Mouse (Mus musculus) heart, adult 8-10 months (tissue): ENCODE measurements around the gene Cd84. TPM values are rescaled to one million over a fixed set of nuclear protein-coding genes. Genes with fewer than 3 reads are reported as not detected.
"Not testable (repeated sequence)": the region's sequence is repeated elsewhere in the genome, so short reads cannot be mapped to it uniquely, and the experiment has no call there.

Experiments used
- DNase-seq: peaks from one replicate; pipeline ENCODE4 v3.0.0; 2022; ENCODE audit warnings: low spot score
- total RNA-seq, 4 experiments: library from RNA; stranded (reverse); gene quantifications; 2 replicates each; pipeline ENCODE4 v1.2.4; 2022

Gene Cd84
- 1 to 10 TPM; 1.3 to 3.4 (median 2.5) TPM for total RNA-seq

DNA sequence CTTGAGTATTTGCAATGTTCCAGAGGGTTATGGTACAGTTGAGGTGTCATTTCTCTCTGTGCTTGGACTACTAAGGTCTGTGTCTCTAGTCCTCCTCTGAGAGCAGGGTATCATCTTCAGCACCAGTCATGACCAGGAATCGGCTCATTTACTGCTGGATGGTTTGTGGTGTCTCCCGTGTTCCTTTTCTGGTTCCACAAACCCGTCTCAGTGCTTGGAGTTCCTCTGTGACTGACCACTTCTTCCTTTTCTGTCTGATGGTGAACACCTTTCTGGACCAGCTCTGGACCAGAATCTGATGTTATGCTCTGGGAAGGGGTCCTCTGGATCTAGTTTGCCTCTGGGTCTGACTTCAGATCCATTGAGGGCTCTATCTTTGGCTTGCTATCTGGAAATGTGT, at the start of gene Cd84:
Cd84 (plus strand) TSS at position 210 of the 400 bp plus-strand sequence.
- DNase-seq, result no peak

DNA sequence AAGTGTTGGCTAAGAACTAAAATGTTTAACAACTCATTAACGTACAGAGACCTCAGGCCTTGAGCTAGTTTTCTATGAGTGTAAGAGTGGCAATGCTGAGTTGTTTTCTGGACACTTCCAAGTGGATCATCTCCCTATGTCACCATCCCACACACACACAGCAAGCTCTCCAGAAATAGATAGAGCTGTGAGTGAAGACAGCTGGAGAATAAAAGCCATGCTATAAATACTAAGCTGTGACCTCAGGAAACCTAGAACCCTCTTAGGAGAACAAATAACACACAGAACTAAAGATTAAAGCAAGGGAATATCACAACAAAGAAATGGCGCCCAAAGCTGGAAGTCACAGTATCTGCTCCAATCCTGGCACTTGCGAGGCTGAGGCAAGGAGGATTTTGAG, 48.0 kb upstream of the Cd84 start:
- no peak for DNase-seq

DNA sequence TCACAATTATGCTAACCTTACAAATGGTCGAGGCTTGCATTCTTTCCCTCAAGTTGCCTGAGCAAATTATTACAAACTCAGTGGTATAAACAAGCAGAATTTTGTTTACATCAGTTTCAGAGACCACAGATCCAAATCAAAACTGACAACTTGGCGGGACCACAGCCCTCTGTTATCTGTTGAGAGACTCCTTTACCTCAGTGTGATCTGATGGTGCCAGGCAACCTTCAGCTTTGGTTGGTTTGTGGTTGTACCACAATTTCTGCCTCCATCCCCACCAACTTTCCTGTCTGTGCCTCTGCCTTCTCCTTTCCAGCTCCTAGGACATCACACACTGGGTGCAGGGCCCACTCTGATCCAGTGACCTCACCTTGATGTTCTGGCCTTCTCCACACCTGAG, 43.3 kb upstream of the Cd84 start:
- DNase-seq, result no peak

DNA sequence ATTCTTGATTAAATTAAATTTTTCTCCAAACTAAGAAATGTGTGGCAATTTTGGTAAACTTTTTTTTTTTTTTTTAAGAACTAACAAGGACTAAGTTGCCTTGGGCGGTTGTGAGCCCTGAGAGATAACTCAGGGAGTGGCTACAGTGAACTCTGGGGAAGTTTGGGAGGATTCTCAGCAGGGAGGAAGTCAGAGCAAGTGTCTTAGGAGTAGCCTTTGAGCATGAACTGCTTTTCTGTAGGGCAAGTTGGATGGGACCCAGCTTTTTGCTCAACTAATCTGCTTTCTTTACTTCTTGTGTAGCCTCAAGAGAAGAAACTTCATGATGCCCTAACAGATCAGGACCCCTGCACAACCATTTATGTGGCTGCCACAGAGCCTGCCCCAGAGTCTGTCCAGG, 41.7 kb upstream of the Cd84 start:
- DNase-seq, result no peak

DNA sequence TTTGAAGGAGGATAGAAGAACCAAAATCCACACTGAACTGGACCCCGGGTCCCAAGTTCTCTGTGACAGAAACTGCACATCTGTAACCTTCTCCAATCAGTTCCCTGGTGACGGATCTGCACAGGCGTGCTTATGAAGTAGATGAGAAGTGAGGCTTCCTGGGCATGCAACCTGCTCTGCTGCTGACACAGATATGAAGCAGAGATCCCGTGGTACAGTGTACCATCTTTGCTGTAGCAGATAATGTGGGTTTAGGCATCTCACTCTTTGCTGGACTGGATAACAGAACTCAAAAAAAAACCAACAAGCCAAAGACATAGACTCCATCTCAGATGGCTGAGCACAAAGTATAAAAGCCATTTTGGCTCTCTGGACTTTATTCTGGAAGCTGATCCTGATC, 39.8 kb upstream of the Cd84 start:
- DNase-seq, result no peak

DNA sequence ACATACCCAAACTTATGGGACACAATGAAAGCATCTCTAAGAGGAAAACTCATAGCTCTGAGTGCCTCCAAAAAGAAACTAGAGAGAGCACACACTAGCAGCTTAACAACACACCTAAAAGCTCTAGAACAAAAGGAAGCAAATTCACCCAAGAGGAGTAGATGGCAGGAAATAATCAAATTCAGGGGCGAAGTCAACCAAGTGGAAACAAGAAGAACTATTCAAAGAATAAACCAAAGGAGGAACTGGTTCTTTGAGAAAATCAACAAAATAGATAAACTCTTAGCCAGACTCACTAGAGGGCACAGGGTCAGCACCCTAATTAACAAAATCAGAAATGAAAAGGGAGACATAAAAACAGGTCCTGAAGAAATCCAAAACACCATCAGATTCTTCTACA, 28.4 kb upstream of the Cd84 start:
- DNase-seq, result not testable (repeated sequence)

DNA sequence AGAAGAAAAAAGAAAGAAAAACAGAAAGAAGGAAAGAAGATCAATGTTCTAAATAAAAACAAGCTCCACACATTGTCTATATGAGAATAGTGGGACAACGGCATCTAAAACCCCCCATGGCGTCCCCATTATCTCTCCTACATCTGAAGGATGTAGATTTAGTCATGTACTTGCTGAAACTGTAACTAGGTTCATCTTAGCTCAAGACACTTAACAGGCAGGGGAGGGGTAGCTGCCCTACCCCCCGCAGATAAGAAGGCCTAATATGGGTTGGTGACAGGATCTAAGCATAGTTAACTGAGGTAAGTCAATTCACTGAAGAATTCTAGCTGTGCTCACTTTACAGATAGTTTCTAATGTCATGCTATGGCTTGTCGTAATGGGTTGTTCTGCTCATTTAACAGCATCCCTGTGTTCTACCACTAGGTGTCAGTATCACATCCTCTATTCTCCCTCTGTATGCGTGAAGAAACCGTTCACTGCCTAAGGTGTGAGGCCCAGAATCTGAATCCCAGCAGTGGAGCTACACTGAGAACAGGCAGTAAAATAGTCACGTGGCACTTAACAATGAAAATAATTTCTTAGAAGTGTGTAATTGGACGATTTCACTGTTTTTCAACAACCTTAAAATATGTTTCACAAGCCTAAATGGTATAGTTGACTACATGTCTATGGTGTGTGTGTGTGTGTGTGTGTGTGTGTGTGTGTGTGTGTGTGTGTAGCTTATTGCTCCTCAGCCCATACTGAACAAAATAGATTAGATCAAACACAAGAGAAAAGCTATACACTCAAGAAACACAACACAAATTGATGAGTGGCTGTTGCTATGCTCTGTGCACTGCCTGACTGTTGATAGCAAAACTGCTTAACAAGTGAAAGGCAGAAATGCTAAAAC, 23.7 kb upstream of the Cd84 start:
- DNase-seq, result peak; percentile 29

DNA sequence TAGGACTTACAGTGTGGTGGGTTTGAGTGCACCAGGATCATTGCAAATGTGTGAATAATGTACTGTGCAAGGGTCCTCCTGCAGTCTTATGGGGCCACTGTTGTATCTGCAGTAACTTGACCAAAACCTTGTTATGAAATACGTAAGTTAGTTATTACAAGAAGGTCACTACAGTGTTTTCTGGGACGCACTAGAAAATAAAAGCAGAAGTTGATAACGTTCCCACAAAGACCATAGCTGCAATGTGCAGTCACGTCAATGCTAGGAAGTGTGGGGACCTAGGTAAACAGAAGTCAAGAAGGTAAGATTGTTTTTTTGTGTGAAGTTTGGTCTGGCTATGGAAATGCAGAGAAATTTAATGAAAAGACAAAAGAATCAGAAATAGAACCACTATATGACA, 22.5 kb upstream of the Cd84 start:
- DNase-seq, result no peak

DNA sequence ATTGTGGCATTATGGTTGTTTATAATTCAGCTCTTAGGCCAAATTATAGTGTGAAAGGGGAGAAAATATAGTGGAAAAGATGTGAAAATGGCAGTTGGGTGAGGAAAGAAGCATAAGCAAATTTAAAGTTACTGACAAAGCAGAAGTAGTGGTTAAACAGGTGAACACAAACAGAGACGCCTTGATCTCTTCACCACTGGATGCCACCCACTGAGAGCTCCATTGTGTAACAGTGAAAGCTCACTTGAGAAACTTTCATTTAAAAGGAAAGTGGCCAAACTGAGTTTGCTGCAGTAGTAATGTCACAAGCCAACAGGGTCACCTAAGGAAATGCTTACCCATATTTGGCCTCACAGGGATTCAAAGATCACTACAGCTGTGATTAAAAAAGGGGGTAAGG, 18.2 kb upstream of the Cd84 start:
- no peak for DNase-seq

DNA sequence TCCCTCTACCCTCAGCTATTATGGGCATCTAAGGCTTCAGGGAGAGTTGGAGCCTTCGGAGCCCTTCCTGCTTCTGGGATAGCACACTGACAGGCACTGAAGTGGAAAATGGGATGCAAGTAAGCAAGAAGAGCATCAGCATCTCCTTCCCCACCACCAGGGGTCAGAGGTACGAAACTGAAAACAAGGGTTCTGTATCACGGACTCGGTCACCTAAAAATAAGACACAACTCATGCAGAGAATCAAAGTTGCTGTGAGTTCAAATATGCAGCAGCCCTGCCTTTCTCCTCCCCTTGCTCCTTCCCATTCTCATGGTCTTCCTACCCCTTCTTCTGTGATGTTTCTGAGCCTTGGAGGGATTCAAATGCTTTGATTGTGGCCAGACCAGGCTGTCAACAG, 14.0 kb upstream of the Cd84 start:
- no peak for DNase-seq

DNA sequence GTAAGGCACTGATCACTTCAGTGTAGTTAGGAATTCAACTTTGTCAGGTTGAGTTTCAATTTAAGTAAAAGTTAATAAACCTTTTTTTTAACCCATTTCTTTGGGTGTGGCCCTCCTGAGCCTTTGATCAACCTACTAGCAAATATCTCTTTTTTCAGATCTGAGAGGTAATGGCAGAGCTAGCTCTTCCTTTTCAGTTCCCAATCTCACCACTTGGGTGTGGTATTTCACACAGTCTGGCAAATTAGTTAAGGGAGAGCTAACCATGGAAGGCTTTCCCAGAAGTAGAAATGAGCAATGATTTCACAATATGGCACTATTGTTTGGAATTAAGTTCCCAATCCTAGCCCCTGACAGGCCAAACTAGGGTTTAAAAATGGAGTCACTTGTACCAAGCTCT, 13.3 kb upstream of the Cd84 start:
- DNase-seq, result peak; percentile 11

DNA sequence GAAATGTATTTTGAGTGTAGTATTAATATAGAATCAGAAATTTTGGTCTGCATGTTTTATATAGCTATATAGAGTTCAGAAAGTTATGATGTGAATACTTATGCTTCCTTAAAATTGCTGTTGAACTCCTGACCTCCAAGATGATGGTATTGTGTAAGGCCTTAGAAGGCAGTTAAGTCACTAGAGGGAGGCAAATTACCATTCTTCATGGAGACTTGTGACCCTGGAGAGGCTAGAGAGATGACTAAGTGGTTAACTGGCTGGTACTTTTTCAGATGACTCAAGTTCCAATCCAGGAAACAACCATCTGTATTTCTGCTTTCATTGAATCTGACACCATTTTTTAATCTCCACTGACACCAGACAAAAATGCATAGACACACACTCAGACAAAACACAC, 11.8 kb upstream of the Cd84 start:
- no peak for DNase-seq

DNA sequence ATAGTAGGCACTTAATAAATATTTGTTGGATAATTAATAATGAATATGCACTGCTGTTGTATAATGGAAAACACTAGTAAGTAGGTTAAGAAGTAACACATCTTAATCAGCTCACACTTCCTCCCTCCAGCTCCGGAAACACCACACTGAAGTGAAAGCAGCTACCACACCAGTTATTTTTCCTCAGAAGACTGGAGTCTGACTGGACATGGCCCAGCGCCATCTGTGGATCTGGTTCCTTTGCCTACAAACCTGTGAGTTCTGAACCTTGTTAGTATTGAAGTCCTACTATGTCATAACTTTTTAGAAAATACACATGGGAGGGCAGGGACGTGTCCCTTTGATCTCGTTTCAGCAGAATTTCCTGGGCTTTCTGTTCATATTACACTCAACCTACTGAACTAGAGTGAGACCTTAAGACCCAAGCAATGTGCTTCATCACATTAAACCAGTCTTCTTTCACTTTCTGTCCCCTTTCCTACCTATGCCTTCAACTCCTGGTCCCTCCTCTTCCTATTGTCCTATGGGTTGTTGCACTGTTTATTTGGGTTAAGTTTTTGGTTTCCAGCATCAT, 1.0 kb downstream of the Cd84 start:
- peak; percentile 11 for DNase-seq

DNA sequence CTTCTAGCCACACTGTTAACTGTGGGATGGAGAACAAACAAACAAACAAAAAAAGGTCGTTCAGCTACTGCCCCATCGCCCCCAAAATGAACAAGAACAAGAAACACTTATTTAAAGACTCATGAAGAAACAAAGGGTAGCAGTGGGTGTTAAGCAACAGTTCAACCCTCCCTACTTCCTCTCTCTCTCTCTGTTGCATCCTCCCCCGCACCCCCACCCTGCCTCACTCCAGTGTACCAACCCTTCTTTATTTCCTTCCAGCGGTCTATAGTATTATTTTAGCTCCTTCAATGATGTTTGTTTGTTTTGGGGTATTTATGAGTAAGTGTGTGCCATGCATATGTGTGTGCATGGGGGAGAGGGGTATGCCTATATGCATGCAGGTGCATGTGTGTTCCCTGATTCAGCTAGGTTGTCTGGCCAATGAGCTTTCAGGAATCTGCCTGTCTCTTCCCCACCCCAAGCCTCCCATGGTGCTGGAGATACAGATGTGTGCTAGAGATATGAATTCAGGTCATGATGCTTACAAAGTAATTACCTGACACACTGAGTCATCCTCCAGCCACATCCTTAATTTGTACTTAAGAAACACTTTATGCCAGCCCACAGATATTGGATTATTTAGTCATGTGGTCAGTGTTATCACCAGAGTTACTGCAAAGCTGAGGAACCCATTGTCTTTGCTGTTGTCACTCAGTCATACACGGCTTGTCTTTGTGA, 5.7 kb downstream of the Cd84 start:
- DNase-seq, result no peak

DNA sequence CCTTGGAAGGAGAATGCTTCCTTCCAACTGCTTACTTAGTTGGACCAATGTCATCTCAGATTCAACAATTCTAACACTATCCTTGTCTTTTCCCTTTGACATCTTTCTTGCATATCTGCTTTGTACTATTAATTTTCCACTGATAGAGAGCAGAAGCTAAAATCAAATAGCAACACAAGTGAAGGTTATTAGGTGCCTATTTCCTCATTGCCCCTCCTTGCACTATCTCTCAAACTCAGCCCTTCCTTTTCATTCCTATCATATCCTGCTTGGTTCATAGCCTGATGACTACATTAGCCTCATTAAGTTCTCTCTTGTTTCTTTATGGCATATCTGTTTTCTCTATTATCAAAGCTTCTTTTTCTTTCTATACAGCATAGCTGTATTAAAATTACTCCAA, 8.7 kb downstream of the Cd84 start:
- no peak for DNase-seq

DNA sequence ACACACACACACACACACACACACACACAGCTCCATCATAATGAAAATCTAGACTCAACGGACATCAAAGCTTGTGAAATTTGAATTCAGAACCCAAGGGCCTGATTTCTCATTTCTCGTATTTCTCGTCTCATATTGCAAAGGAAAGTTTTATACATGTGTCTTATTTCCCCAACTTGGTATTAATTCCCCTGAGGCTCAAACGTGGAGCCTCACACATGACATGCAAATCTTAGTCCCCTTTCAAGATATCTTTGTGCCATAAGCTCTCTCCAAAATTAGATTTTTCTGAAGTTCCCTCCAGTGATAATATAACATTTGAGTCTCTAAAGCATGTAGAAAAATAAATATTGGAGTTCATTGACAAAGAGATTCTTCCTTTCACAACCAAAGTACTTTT, 9.3 kb downstream of the Cd84 start:
- DNase-seq, result no peak

DNA sequence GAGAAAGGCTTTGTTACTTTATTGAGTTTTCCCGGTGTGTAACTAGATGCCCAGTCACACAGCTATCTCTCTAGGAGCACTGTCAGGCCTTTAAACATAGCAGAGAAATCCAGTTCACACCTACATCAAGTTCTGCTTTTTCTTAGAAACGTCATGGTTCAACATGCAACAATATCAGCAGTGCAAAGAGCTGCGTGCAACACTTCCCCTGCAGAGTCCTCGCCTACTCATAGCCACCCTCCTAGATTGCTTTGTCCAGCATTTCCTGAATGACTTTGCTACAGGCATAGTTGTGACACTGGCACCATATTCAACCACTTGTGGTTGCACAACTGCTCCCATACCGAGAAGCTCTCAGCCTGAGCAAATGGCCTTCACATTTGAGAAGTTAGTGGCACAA, 10.0 kb downstream of the Cd84 start:
- DNase-seq, result peak; percentile 9

DNA sequence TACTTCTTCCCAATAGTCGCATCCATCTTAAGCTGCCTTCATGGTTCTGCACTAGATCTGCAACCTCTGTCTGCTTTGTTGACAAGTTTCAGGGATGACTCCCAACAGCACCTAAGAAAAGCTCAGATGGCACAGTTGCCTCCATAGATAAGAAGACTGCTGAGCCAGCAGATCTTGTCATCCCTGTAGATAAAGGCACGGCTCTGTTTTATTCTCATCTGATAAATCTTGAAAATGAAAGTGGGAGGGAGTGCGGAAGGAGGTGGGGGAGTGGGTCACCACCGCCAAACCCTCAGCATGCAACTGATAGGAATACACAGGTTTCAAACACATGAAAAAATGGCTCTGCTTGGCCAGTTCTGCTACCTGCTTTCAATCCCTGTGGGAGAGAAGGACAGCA, 26.0 kb downstream of the Cd84 start:
- no peak for DNase-seq

DNA sequence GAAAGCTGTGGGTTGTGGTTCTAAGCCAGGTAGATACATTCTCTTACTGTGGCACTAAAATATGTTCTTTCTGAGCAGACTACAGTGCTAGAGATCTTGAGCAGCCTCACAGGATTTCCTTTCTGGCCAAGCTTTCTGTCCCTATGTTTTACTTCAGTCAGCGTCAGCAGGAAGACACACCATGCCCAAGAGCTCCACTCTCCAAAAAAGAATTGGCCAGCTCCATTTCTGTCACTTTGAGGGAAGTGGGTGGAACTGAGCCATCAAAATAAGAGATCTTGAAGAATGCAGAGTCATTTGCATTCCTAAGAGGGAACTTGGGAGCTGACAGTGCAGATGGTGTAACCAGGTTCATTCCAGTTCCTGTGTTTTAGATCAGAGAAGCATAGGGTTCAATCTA, 47.5 kb downstream of the Cd84 start:
- DNase-seq, result no peak

DNA sequence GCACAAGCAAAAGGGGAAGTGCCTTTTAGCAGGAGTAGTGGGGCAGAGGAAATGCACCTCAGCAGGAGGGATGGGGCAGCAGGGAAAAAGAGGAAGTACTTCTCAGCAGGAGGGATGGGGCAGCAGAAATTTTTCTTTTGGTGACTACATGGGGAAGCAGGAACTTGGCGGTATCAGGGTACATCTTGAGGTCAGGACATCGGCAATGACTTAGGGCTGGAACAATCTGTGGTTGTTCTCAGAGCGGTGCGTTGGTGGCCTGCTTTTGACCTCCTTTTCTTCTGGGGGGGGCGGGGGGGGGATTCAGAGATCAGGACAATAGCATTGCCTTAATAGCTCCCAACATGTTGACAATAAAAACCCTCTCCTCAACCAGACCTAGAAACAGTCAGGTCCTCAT, 55.9 kb downstream of the Cd84 start, which contains the start of gene Gm10521:
Gm10521 (plus strand) TSS at position 301 of the 400 bp plus-strand sequence.
- DNase-seq, result not testable (repeated sequence)

DNA sequence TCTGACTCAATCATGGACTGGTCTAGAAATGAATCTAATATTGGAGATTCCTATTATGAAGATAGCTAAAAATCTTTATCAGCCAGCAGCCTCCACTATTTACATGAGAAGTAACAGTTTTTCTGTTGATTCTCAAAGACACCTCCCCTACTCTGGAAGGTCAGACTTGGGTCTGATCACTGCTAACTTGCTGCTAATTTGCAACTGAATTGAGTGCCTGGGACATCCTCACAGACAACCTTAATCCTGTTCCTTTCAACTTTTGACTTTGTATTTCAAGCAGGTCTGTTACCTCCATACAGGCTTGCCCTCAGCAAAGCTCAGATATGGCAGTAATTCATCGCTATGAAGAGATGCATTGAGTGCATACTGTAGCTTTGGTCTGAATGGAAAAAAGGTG, 64.5 kb downstream of the Cd84 start:
- DNase-seq, result no peak

DNA sequence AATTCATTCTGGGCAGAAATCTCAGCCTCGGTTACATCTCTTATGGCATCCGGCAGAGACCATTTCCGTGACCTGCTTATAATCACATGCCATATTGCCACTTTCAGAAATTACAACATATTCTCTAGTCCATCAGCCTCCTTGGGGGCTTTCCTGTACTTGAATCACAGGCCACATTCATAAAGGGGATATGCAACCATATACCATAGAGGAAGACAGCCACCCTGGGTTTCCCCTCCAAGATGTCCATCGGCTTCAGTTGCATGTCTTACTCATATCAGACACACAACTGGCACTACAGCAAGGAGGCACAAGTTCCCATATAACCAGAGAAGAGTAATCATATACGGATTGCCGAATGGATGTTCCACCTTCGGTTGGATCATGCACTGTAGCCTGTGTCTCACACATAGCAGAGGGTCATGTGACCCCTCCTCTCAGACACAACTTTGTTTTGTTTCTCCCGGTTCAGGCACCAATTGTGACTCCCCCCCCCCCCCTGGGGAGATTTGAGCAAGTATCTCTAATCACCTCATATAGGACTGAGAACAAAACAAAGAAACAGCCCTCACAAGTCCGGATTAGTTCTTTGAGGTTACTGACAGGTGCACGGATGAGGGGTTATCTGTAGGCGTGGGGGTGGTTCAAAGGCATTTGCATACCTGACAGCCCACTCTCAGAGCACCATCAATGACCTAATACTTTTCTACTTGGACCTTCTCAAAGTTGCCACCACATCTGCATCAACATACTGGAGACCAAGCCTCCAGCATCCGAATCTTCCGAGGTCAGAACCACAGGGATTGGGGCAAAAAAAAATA, 76.4 kb downstream of the Cd84 start:
- no peak for DNase-seq
